Comparison of ENCODE assay signal across 10 mouse cellular contexts in the genomic region with DNA sequence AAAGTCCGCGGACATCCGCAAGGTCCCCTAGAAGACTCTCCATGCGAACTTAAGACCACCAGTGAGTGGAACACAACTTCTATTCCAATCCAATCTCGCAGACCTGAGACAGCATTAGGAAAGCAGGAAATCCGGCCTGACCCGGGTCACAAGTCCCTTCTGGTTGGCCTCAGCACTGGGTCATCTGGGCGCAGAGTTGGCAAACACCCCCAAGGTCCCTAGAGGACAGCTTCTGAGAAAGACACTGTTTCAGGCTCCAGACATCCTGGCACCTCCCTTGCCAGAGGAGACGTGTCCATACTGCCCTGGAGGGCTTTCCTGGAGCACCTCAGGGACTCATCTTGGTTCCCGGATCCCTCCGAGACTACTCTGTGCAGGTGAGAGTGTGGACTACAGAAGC.
"Had no signal": no experiment of that assay in that cellular context is flagged by ENCODE, and none has a peak within 500 bp of the region (broad histone marks: within the 10 kb centered on the region; RNA-seq: fewer than 3 reads in every experiment).

No protein-coding gene starts in this region.

- DNase-seq: gastrocnemius, adult 2 months; gastrocnemius, postnatal 10 days; gastrocnemius, postnatal 25 days; heart, postnatal 10 days; heart, postnatal 4 days; kidney, adult 18-20 months; kidney, adult 8-10 months; kidney, postnatal 10 days; liver; liver, embryonic 13.5 days had no signal
